Mouse (Mus musculus) C2C12 (cell line): Measurements from ENCODE around the gene Rbm20. TPM values are rescaled to one million over a fixed set of nuclear protein-coding genes. Genes with fewer than 3 reads are reported as not detected.

ENCODE experiments used
- H3K27me3 ChIP-seq: one replicate; pipeline ENCODE4 v1.6.1; 2011; ENCODE audit not compliant: control insufficient read depth, insufficient read depth, insufficient read length
- H3K36me3 ChIP-seq: one replicate; pipeline ENCODE4 v1.6.1; 2011; ENCODE audit not compliant: control insufficient read depth, insufficient read depth
- H3K4me3 ChIP-seq: one replicate; pipeline ENCODE4 v1.5.1; 2011; ENCODE audit warnings: mild to moderate bottlenecking, control low read depth; ENCODE audit not compliant: poor library complexity, insufficient read depth, severe bottlenecking
- H3K79me2 ChIP-seq: one replicate; pipeline ENCODE4 v1.6.1; 2011; ENCODE audit not compliant: control insufficient read depth, insufficient read depth
- H3K79me3 ChIP-seq: one replicate; pipeline ENCODE4 v1.6.1; 2011; ENCODE audit warnings: low read depth, control low read depth
- H3ac ChIP-seq: one replicate; pipeline ENCODE3; 2011; ENCODE audit warnings: low read depth; ENCODE audit not compliant: control insufficient read depth, insufficient read length
- CEBPB ChIP-seq: IDR thresholded peaks from one replicate; pipeline ENCODE4 v1.6.1; 2011; ENCODE audit warnings: low read depth, mild to moderate bottlenecking, control low read depth, moderate library complexity
- CTCF ChIP-seq: IDR thresholded peaks from one replicate; pipeline ENCODE4 v1.5.1; 2011; ENCODE audit not compliant: control insufficient read depth, insufficient read depth, insufficient read length
- FOSL1 ChIP-seq: IDR thresholded peaks from one replicate; pipeline ENCODE4 v1.8.0; 2011; ENCODE audit warnings: mild to moderate bottlenecking, low read length; ENCODE audit not compliant: poor library complexity, insufficient read depth, severe bottlenecking
- MAX ChIP-seq: IDR thresholded peaks from one replicate; pipeline ENCODE4 v1.6.1; 2011; ENCODE audit warnings: mild to moderate bottlenecking, control low read depth
- MYOD1 ChIP-seq: IDR thresholded peaks from one replicate; pipeline ENCODE4 v1.6.1; 2011; ENCODE audit warnings: low read depth; ENCODE audit not compliant: control insufficient read depth, insufficient read length
- MYOG ChIP-seq: IDR thresholded peaks from one replicate; pipeline ENCODE4 v1.6.1; 2011; ENCODE audit not compliant: control insufficient read depth, insufficient read length; ENCODE audit errors: extremely low read depth
- USF1 ChIP-seq: IDR thresholded peaks from one replicate; pipeline ENCODE4 v1.6.1; 2011; ENCODE audit warnings: low read depth, mild to moderate bottlenecking, control low read depth, moderate library complexity
- polyA plus RNA-seq: library from polyadenylated mRNA; unstranded; fragments of >200 nt; fragmentation: generic; extraction: Trizol; gene quantifications from one replicate; pipeline ENCODE4 v1.2.1, GENCODE M21; 2012; ENCODE audit warnings: missing spikeins

Gene Rbm20
- polyA plus RNA-seq, 1 experiment: 23.1 TPM

DNA sequence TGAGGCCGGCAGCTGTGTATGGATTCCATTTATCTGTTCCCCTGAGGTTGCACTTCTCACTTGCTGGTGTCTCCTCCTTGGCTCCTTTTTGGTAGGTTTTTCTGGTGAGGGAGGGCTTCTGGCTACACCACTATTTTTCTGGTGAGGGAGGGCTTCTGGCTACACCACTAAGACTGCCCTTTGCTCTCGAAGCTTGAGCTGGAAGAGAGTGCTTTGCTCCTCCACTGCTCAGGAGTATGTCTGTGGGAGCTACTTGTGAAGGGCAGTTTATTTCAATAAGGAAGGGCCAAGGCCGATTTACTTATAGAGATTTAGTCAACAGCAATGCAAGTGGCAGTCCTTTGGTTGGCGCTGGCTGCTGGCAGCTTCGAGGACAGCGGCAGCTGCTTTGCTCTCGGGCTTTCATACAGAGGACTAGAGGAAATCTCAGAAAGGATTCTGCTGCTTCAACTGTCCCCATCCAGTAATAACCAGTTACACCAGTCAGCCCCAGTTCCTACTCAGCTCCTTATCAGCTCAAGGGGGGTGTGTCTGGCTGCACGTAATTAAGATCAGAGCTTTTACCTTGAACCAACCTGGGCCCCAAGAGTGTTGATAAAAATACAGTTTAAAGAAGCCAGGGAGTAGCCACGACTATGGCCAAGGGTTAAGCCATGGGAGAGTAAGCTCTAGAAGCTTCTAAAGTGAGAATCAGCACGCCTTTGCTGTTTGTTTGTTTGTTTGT is 171.3 kb downstream of the Rbm20 start:
- Histone ChIP-seq H3K79me3 (no peaks in the 10 kb centered on the region), H3ac (no peak overlapping the region), H3K79me2 (no peaks in the 10 kb centered on the region), H3K4me3 (no peak overlapping the region), H3K36me3 (peaks cover 25% of the 10 kb centered on the region), H3K27me3 (no peaks in the 10 kb centered on the region)
- TF ChIP-seq MYOG (no peak), CEBPB (no peak), FOSL1 (no peak), USF1 (no peak), MYOD1 (no peak), CTCF (no peak), MAX (no peak)

- H3K79me2 ChIP-seq: no peaks in the 10 kb centered on the region
These were observed 173.2 kb downstream of the Rbm20 start for GRCm38 (mm10) chr19:53850166-53850922.

DNA sequence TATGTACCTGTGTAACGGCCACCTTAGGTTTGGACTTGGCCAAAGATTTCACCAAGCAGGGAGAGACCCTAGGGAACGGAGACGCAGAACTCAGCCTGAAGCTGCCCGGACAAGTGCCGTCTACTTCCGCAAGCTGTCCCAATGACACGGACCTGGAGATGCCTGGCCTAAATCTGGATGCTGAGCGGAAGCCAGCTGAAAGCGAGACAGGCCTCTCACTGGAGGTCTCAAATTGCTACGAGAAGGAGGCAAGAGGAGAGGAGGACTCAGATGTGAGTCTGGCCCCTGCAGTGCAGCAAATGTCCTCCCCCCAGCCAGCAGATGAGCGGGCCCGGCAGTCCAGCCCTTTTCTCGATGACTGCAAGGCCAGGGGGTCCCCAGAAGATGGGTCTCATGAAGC is 174.2 kb downstream of the Rbm20 start:
- no peak overlapping the region for H3ac ChIP-seq
- H3K36me3 ChIP-seq: peaks cover 18% of the 10 kb centered on the region
- H3K27me3 ChIP-seq: no peaks in the 10 kb centered on the region
- H3K79me2 ChIP-seq: no peaks in the 10 kb centered on the region
- H3K4me3 ChIP-seq: no peak overlapping the region
- TF ChIP-seq MAX (no peak), CTCF (no peak), FOSL1 (no peak), USF1 (no peak), CEBPB (no peak), MYOD1 (no peak), MYOG (no peak)
- H3K79me3 ChIP-seq: no peaks in the 10 kb centered on the region

More at GRCm38 (mm10) chr19:53850166-53850922, 173.2 kb downstream of the Rbm20 start:
- TF ChIP-seq CTCF (no peak), USF1 (no peak), FOSL1 (no peak), CEBPB (no peak), MYOG (no peak), MAX (no peak), MYOD1 (no peak)
- no peak overlapping the region for H3K4me3 ChIP-seq
- peaks cover 19% of the 10 kb centered on the region for H3K36me3 ChIP-seq
- no peaks in the 10 kb centered on the region for H3K79me3 ChIP-seq
- no peak overlapping the region for H3ac ChIP-seq
- no peaks in the 10 kb centered on the region for H3K27me3 ChIP-seq

DNA sequence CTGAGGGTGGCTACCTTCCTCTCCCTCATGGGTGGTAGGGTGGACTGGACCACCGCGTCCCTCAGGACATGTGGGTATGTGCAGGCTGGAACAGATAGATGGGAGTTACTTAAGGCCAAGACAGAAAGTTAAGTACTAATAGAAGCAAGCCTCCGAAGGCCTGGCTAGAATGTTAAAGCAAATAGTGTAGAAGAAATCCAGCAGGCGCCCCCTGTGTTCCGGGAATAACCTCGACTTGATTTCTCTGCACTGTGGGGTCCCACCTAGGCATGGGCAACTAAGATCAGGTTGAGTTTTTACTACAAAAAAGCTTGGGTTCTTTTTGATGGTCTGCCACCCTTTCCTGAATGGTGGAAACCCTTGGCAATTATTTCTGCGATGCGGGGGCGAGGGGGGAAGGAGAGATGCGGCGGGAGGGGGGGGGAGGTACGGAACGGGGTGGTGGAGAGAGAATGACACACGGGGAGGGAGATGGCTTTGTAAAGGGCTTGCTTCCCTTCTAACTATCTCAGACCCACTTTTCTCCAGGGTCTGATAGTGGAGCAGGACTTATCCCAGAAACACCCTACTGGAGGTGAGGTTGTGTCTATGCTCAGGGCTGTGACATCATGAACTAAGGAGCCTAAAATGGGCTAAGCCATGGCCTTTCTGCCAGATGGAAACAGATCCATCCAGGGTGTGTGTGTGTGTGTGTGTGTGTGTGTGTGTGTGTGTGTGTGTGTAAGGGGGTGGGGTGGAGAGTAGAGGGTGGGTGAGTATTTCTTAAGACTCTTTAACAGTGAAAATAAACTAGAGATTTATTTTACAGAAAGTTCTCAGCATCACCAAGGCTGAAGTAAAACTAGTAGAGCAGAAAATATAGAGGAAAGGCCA is 175.0 kb downstream of the Rbm20 start:
- Histone ChIP-seq H3K27me3 (no peaks in the 10 kb centered on the region), H3K36me3 (peaks cover 18% of the 10 kb centered on the region), H3K79me2 (no peaks in the 10 kb centered on the region), H3K4me3 (no peak overlapping the region), H3K79me3 (no peaks in the 10 kb centered on the region), H3ac (no peak overlapping the region)
- no peak for TF ChIP-seq FOSL1
- TF ChIP-seq CEBPB: no peak
- no peak for TF ChIP-seq MYOD1
- TF ChIP-seq MAX: no peak
- TF ChIP-seq CTCF: no peak
- no peak for TF ChIP-seq USF1
- TF ChIP-seq MYOG: no peak

DNA sequence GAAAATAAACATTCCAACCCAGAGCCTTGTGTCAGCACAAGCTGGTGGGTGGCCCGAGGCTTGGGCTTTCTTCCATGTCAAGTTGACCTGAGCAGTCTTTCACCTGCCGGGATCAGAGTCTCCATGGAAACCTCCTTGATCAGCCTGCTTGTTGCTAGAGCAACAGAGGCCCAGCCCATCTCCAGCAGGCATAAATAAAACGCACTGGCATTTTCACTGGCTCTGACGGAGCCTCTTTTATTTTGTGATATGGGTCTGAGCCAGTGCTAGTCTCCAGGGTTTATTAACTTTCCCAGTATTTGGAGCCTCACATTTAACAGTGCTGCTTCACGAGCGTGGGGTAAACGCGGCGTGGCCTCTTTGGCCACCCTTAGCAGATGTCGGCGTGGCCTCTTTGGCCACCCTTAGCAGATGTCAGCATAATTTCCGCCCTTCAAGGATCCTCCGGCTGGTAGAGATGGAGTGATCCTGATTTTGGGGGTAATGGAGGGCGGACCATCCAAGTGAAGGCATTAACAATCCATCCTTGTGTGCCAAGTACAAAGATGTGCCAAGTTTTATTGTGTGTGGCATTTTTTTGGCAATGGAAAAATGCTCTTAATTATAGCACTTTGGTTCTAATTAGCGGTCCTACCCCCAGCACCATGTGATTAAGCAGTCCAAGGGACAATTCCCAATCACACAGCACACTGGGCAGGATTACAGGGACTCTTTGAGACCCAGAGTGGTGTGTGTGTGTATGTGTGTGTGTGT is 175.8 kb downstream of the Rbm20 start:
- H3K79me3 ChIP-seq: no peaks in the 10 kb centered on the region
- TF ChIP-seq FOSL1 (no peak), MYOG (no peak), CEBPB (no peak), MAX (no peak), MYOD1 (no peak), CTCF (no peak), USF1 (no peak)

More for the DNA sequence above, 175.8 kb downstream of the Rbm20 start:
- H3K36me3 ChIP-seq: peaks cover 18% of the 10 kb centered on the region
- no peak overlapping the region for H3ac ChIP-seq
- H3K79me2 ChIP-seq: no peaks in the 10 kb centered on the region
- H3K27me3 ChIP-seq: no peaks in the 10 kb centered on the region
- no peak overlapping the region for H3K4me3 ChIP-seq
